ENCODE assay signal across 15 mouse cellular contexts in the genomic region with DNA sequence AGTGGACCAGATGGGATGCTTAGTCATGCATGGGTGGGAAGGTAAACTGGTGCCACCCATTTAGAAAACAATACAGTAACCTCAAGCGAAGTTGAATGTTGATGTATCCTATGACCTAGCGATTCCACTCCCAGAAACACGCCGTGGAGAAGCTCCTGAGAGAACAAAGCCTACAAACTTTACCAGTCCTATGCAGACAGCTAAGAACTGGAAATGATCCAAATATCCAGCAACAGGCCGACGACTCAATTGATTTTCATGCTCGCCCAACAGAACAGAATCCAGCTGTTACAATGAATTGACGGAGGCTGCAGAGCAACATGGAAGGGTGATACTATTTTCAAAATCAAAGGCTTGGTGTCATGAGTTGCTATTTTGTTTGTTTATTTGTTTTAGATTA.
"Had no signal": no experiment of that assay in that cellular context is flagged by ENCODE, and none has a peak within 500 bp of the region (broad histone marks: within the 10 kb centered on the region; RNA-seq: fewer than 3 reads in every experiment).

No protein-coding gene starts in this region.

- DNase-seq: kidney, adult 2 months; kidney, postnatal 25 days; layer of hippocampus, adult 9-11 months; liver, embryonic 13.5 days; lung, adult 2 months; lung, postnatal 4 days; midbrain, embryonic 14.5 days; thymus, postnatal 25 days had no signal

- H3K4me2 ChIP-seq: limb, embryonic 13.5 days; liver, embryonic 13.5 days; midbrain, embryonic 11.5 days; neural tube, embryonic 12.5 days had no signal

- H3K27me3 ChIP-seq: limb, embryonic 13.5 days; liver, embryonic 13.5 days; neural tube, embryonic 12.5 days had no signal

- H3K36me3 ChIP-seq: limb, embryonic 10.5 days; limb, embryonic 13.5 days; liver, embryonic 13.5 days; neural tube, embryonic 12.5 days had no signal

- H3K9me3 ChIP-seq: limb, embryonic 10.5 days; limb, embryonic 13.5 days; liver, embryonic 13.5 days; neural tube, embryonic 12.5 days had no signal

- H3K4me1 ChIP-seq: limb, embryonic 10.5 days; limb, embryonic 13.5 days; liver, embryonic 13.5 days had no signal

- ATAC-seq: intestine, postnatal 0 days had no signal

- H3K4me3 ChIP-seq: layer of hippocampus, adult 2 months; limb, embryonic 10.5 days; limb, embryonic 13.5 days; liver, embryonic 13.5 days; neural tube, embryonic 12.5 days had no signal

- H3K9ac ChIP-seq: limb, embryonic 13.5 days; liver, embryonic 13.5 days; neural tube, embryonic 12.5 days had no signal

- H3K27ac ChIP-seq: kidney, postnatal 0 days; layer of hippocampus, adult 2 months; limb, embryonic 10.5 days; limb, embryonic 13.5 days; liver, embryonic 13.5 days; neural tube, embryonic 12.5 days had no signal
